Comparison of ENCODE assay signal across 8 mouse cellular contexts in genomic region chr13:44228540-44229135, GRCm38 (mm10).
DNase-seq lines count a peak whose midpoint lies in the region; ATAC-seq and TF ChIP-seq lines count a peak whose summit lies in the region.

No protein-coding gene starts in this region.

- peak; percentile 52 for DNase-seq in embryo, embryonic 10.5 days (ENCODE audit: low spot score)
- DNase-seq in embryo, embryonic 9.5 days (ENCODE audit: extremely low spot score): no peak
- peak; percentile 61 for DNase-seq in gastrocnemius, adult 18-20 months (ENCODE audit: low spot score)
- no peak for DNase-seq in hindbrain, embryonic 14.5 days (ENCODE audit: low spot score)
- DNase-seq in lung, postnatal 0 days (ENCODE audit: low spot score): peak; percentile 78
- DNase-seq in cerebellum, postnatal 25 days: no peak
- no peak for DNase-seq in left cerebral cortex, postnatal 14 days (ENCODE audit: low spot score in 2 of 2)
- DNase-seq in right cerebral cortex, postnatal 25 days: no peak

- no peaks in the 10 kb centered on the region for H3K9me3 ChIP-seq in hindbrain, embryonic 14.5 days (ENCODE audit: control insufficient read depth, low read length)
- no peaks in the 10 kb centered on the region for H3K9me3 ChIP-seq in lung, postnatal 0 days (ENCODE audit: low read length)

- no peak for ATAC-seq in hindbrain, embryonic 14.5 days (ENCODE audit: low FRiP score)
- peak; percentile 77 for ATAC-seq in lung, postnatal 0 days

- 9% methylated on average over 16 of the region's 16 CpGs for WGBS in hindbrain, embryonic 14.5 days
- 17% methylated on average over 16 of the region's 16 CpGs for WGBS in lung, postnatal 0 days

- TF ChIP-seq EP300 in lung, postnatal 0 days (IDR thresholded peaks at IDR 0.05): peak; percentile 74

- no peak overlapping the region for H3K4me3 ChIP-seq in hindbrain, embryonic 14.5 days (replicated peaks; ENCODE audit: low read length)
- peak overlapping the region; percentile 18 for H3K4me3 ChIP-seq in lung, postnatal 0 days (ENCODE audit: low read depth, low read length)

- H3K27me3 ChIP-seq in hindbrain, embryonic 14.5 days (ENCODE audit: control insufficient read depth, insufficient read depth, low read length): no peaks in the 10 kb centered on the region
- H3K27me3 ChIP-seq in lung, postnatal 0 days (replicated peaks; ENCODE audit: insufficient read depth, low read length): no peaks in the 10 kb centered on the region

- H3K4me2 ChIP-seq in hindbrain, embryonic 14.5 days (replicated peaks): peak overlapping the region; percentile 27; the same call in 1 of the 2 replicates
- H3K4me2 ChIP-seq in lung, postnatal 0 days (replicated peaks; ENCODE audit: low read depth, low read length): peak overlapping the region; percentile 27

- H3K4me1 ChIP-seq in hindbrain, embryonic 14.5 days (replicated peaks; ENCODE audit: control insufficient read depth, insufficient read depth, low read length): peaks cover 41% of the 10 kb centered on the region
- H3K4me1 ChIP-seq in lung, postnatal 0 days (ENCODE audit: insufficient read depth, low read depth, low read length): no peaks in the 10 kb centered on the region; the same call in 1 of the 2 replicates

- peak; percentile 35 for TF ChIP-seq CTCF in lung, postnatal 0 days (IDR thresholded peaks at IDR 0.05)

- H3K36me3 ChIP-seq in hindbrain, embryonic 14.5 days (replicated peaks; ENCODE audit: control insufficient read depth, insufficient read depth): no peaks in the 10 kb centered on the region
- H3K36me3 ChIP-seq in lung, postnatal 0 days (ENCODE audit: insufficient read depth, low read length): no peaks in the 10 kb centered on the region

- intact Hi-C loops in left cerebral cortex, postnatal 14 days (cut with DNase I): no loop called here

- H3K9ac ChIP-seq in hindbrain, embryonic 14.5 days: no peak overlapping the region
- no peak overlapping the region for H3K9ac ChIP-seq in lung, postnatal 0 days (replicated peaks; ENCODE audit: low read depth)

- no peak overlapping the region for H3K27ac ChIP-seq in hindbrain, embryonic 14.5 days
- peak overlapping the region; percentile 9; the same call in 1 of the 2 replicates for H3K27ac ChIP-seq in lung, postnatal 0 days (ENCODE audit: low read length)

Comparison
In these comparisons a context has a peak if more than half of its experiments do, and no peak if none do; other contexts are left out.
1. DNase-seq: peak in embryo, embryonic 10.5 days (single experiment), gastrocnemius, adult 18-20 months (single experiment) and lung, postnatal 0 days (single experiment); none in embryo, embryonic 9.5 days (single experiment), hindbrain, embryonic 14.5 days (single experiment), cerebellum, postnatal 25 days (0 of 2), left cerebral cortex, postnatal 14 days (0 of 2) and right cerebral cortex, postnatal 25 days (single experiment).